Mouse (Mus musculus): ENCODE data around the gene Tiprl.

Tiprl gene

GRCm38 (mm10) chr1:165203488-165204035, 33.2 kb downstream of the Tiprl start:
- no peak for ATAC-seq (ENCODE audit: insufficient number of reproducible peaks, low FRiP score, low TSS enrichment)

DNA sequence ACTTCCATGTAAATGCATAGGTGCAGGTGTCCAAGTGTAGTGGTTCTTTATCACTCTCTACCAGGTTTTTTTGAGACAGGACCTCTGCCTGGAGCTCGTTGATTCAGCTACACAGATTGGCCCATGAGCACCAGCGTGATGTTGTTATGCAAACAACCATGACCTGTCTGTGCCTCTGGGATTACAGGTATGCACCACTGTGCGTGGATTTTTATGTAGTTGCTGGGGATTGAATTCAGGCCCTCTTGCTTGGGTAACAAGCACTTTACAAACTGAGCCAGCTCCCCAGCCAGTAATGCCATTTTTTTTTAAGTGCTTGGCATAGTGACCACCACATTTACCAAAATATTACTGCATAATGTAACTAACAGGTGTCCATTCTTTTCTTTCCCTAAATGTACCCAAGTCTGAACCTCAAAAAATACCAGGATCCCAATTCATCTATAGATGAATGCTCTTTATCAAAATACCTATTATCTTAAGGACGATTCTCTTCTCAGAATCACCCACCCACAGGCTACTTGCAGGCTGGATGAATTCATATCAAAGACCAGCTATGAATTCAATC, 35.3 kb downstream of the Tiprl start:
- no peak for ATAC-seq (ENCODE audit: insufficient number of reproducible peaks, low FRiP score, low TSS enrichment)

GRCm38 (mm10) chr1:165200748-165201147, 36.0 kb downstream of the Tiprl start:
- no peak for ATAC-seq (ENCODE audit: insufficient number of reproducible peaks, low FRiP score, low TSS enrichment)

GRCm38 (mm10) chr1:165199639-165200038, 37.2 kb downstream of the Tiprl start:
- no peak for ATAC-seq (ENCODE audit: insufficient number of reproducible peaks, low FRiP score, low TSS enrichment)

GRCm38 (mm10) chr1:165198951-165199350, 37.8 kb downstream of the Tiprl start:
- no peak for ATAC-seq (ENCODE audit: insufficient number of reproducible peaks, low FRiP score, low TSS enrichment)

- no peak for ATAC-seq (ENCODE audit: insufficient number of reproducible peaks, low FRiP score, low TSS enrichment)
Measured at GRCm38 (mm10) chr1:165197875-165198274, 38.9 kb downstream of the Tiprl start.

- no peak for ATAC-seq (ENCODE audit: insufficient number of reproducible peaks, low FRiP score, low TSS enrichment)
Measured at GRCm38 (mm10) chr1:165195396-165195960, 41.3 kb downstream of the Tiprl start.

- ATAC-seq (ENCODE audit: insufficient number of reproducible peaks, low FRiP score, low TSS enrichment), result no peak; the same call in 1 of the 2 replicates
Measured at GRCm38 (mm10) chr1:165194662-165195013, 42.2 kb downstream of the Tiprl start.

GRCm38 (mm10) chr1:165193880-165194661, 42.7 kb downstream of the Tiprl start, which contains the start of gene Sft2d2:
Gene Sft2d2 (minus strand): TSS chr1:165194438.
- peak; percentile 54 for ATAC-seq (ENCODE audit: insufficient number of reproducible peaks, low FRiP score, low TSS enrichment)

GRCm38 (mm10) chr1:165193426-165193825, 43.4 kb downstream of the Tiprl start:
- no peak for ATAC-seq (ENCODE audit: insufficient number of reproducible peaks, low FRiP score, low TSS enrichment)

- ATAC-seq (ENCODE audit: insufficient number of reproducible peaks, low FRiP score, low TSS enrichment), result no peak
Measured at GRCm38 (mm10) chr1:165192714-165193264, 44.0 kb downstream of the Tiprl start.

DNA sequence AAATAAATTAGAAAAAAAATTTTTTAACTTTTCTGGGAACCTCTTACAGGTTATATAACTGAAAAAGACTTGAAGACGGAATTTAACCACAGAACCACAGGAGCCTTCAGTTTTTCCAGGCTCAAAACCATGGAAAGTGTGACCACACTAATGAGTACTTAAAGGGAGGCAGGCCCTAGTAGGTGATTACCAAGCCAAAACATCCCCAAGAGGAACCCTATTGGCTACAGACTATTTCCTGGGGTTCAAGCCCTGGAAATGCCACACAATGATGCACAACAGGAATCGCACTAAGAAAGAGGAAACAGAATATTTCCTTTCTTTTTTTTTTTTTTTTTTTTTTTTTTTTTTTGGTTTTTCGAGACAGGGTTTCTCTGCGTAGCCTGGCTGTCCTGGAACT, 44.7 kb downstream of the Tiprl start:
- ATAC-seq (ENCODE audit: insufficient number of reproducible peaks, low FRiP score, low TSS enrichment), result no peak

DNA sequence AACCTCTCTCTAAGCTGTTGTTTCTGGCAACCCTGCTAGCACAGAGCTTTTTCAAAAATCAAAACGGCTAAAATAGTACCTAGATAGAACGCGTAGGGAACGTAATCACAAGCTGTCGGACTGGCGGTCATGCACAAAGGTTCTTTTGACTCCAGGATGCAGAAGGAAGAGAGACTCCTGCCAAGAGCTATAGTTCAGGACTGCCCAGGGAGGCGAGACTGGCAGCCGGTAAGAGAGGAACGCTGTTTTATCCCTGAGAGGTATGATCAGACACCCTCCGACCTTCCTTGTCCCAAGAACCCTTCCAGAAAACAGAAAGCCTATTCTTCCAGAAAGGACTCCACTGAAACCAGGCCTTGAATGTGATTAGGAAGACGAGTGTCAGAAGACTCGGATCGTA, 45.2 kb downstream of the Tiprl start:
- no peak for ATAC-seq (ENCODE audit: insufficient number of reproducible peaks, low FRiP score, low TSS enrichment)

DNA sequence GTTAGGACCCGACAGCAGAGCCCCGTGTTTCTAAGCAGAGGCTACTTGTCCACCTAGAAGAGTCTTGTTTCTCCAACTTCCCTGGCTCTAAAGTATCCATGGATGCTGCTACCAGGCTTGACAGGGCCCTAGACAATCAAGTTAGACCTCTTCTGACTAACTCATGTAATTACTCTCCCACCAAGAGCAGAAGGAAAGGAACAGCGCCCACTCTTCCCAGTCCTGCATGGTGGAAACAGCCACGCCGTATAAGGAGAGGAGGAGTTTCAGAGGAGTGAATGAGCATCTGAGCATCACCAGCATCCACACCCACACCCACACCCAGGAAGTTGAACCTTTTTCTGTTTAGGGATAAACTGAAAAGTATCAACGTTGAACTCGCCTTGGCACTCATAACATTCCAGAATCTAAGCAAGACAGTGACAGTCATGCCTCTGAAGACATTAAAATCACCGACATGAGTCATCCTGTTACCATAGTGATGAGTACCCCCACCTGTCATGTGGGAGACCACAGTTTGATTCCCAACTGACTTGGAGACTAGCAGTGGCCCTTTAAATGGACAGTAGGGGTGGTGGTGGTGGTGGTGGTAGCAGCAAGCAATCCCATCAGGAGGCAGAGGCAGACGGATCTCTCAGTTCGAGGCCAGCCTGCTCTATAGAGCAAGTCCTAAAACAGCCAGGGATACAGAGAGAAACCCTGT, 46.1 kb downstream of the Tiprl start:
- ATAC-seq (ENCODE audit: insufficient number of reproducible peaks, low FRiP score, low TSS enrichment), result no peak

GRCm38 (mm10) chr1:165190068-165190467, 46.7 kb downstream of the Tiprl start:
- ATAC-seq (ENCODE audit: insufficient number of reproducible peaks, low FRiP score, low TSS enrichment), result no peak

- no peak for ATAC-seq (ENCODE audit: insufficient number of reproducible peaks, low FRiP score, low TSS enrichment)
Measured at GRCm38 (mm10) chr1:165188806-165189580, 47.8 kb downstream of the Tiprl start.

GRCm38 (mm10) chr1:165187357-165187756, 49.4 kb downstream of the Tiprl start:
- ATAC-seq (ENCODE audit: insufficient number of reproducible peaks, low FRiP score, low TSS enrichment), result no peak

GRCm38 (mm10) chr1:165186491-165186890, 50.3 kb downstream of the Tiprl start:
- no peak for ATAC-seq (ENCODE audit: insufficient number of reproducible peaks, low FRiP score, low TSS enrichment)

DNA sequence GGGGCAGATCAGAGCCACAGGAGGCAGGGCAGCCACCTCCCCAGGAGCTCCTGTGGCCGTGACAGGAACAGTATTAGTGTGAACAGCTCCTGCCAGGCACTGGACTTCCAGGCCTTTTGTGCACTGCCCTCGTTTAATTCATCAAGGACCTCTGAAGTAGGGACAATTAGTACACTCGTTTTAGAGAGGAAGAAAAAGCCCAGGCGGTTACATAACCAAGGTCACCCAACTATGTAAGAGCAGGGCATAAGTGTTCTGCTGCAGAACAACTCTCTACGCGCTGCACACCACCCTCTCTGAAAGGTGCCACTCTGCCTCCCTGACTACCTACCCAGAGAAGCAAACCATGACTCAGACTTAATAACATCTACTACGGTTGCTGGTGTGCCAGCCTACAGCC, 51.7 kb downstream of the Tiprl start:
- ATAC-seq (ENCODE audit: insufficient number of reproducible peaks, low FRiP score, low TSS enrichment), result no peak

GRCm38 (mm10) chr1:165184178-165184577, 52.6 kb downstream of the Tiprl start:
- ATAC-seq (ENCODE audit: insufficient number of reproducible peaks, low FRiP score, low TSS enrichment), result no peak

All from cerebellum, adult (tissue).